Mouse (Mus musculus) MN1 (cell line): ENCODE results near the gene Cklf.
"Not testable (repeated sequence)": the region's sequence is repeated elsewhere in the genome, so short reads cannot be mapped to it uniquely, and the experiment has no call there.

Experiments
- DNase-seq: peaks from one replicate; pipeline ENCODE4 v3.0.0-alpha.2; 2016; ENCODE audit warnings: low spot score

Gene Cklf

GRCm38 (mm10) chr8:104250439-104251367 is at the start of gene Cklf:
Gene Cklf (plus strand): TSS chr8:104250861.
- peak; percentile 96 for DNase-seq

GRCm38 (mm10) chr8:104201622-104202021 is 49.0 kb upstream of the Cklf start:
- DNase-seq: no peak

- no peak for DNase-seq
Measured at GRCm38 (mm10) chr8:104202320-104202719, 48.3 kb upstream of the Cklf start.

GRCm38 (mm10) chr8:104205292-104205691 is 45.4 kb upstream of the Cklf start:
- DNase-seq: no peak

GRCm38 (mm10) chr8:104217601-104218000 is 33.1 kb upstream of the Cklf start:
- no peak for DNase-seq

- DNase-seq: peak; percentile 50
Measured at GRCm38 (mm10) chr8:104219079-104219478, 31.6 kb upstream of the Cklf start.

GRCm38 (mm10) chr8:104219806-104220205 is 30.9 kb upstream of the Cklf start:
- peak; percentile 69 for DNase-seq

GRCm38 (mm10) chr8:104227048-104227447 is 23.6 kb upstream of the Cklf start:
- no peak for DNase-seq

GRCm38 (mm10) chr8:104230377-104230776 is 20.3 kb upstream of the Cklf start:
- DNase-seq: no peak

GRCm38 (mm10) chr8:104232039-104232438 is 18.6 kb upstream of the Cklf start:
- DNase-seq: no peak

- DNase-seq: no peak
Measured at GRCm38 (mm10) chr8:104232919-104233318, 17.7 kb upstream of the Cklf start.

- DNase-seq: no peak
Measured at GRCm38 (mm10) chr8:104234573-104234972, 16.1 kb upstream of the Cklf start.

- DNase-seq: no peak
Measured at GRCm38 (mm10) chr8:104239418-104239861, 11.2 kb upstream of the Cklf start.

- no peak for DNase-seq
Measured at GRCm38 (mm10) chr8:104242038-104242644, 8.5 kb upstream of the Cklf start.

- DNase-seq: no peak
Measured at GRCm38 (mm10) chr8:104246621-104247020, 4.0 kb upstream of the Cklf start.

- DNase-seq: no peak
Measured at GRCm38 (mm10) chr8:104247054-104247907, 3.4 kb upstream of the Cklf start.

GRCm38 (mm10) chr8:104247908-104248275 is 2.8 kb upstream of the Cklf start:
- peak; percentile 20 for DNase-seq

GRCm38 (mm10) chr8:104248276-104248675 is 2.4 kb upstream of the Cklf start, which contains the start of gene Tk2:
Gene Tk2 (minus strand): TSS chr8:104248558.
- peak; percentile 82 for DNase-seq

GRCm38 (mm10) chr8:104249442-104249996 is 1.1 kb upstream of the Cklf start:
- no peak for DNase-seq

- peak; percentile 24 for DNase-seq
Measured at GRCm38 (mm10) chr8:104251461-104251860, 800 bp downstream of the Cklf start.

GRCm38 (mm10) chr8:104253016-104253415 is 2.4 kb downstream of the Cklf start:
- DNase-seq: no peak

GRCm38 (mm10) chr8:104261802-104262201 is 11.1 kb downstream of the Cklf start:
- not testable (repeated sequence) for DNase-seq
